Mouse (Mus musculus) intestine, postnatal 0 days (tissue): ENCODE measurements around the gene Adprh. TPM values are rescaled to one million over a fixed set of nuclear protein-coding genes. Genes with fewer than 3 reads are reported as not detected.

Experiments used
- ATAC-seq: fragments of 200-750 bp; cut with Nextera tagmentation; 2 replicates; pipeline ENCODE4 v1.8.0; 2017; ENCODE audit warnings: mild to moderate bottlenecking, moderate TSS enrichment, moderate library complexity
- H3K27ac ChIP-seq: fragments of 300-500 bp; sonication (generic); 2 replicates; pipeline ENCODE4 v1.5.1; 2014; ENCODE audit warnings: mild to moderate bottlenecking, low read depth, low read length, moderate library complexity
- H3K27me3 ChIP-seq: fragments of 300-500 bp; sonication (generic); replicated peaks from 2 replicates; pipeline ENCODE4 v1.6.1; 2014; ENCODE audit warnings: low read length, mixed read lengths; ENCODE audit not compliant: control insufficient read depth, insufficient read depth
- H3K36me3 ChIP-seq: fragments of 300-500 bp; sonication (generic); 2 replicates; pipeline ENCODE4 v1.6.1; 2014; ENCODE audit warnings: mild to moderate bottlenecking, moderate library complexity; ENCODE audit not compliant: control insufficient read depth, insufficient read depth
- H3K4me1 ChIP-seq: fragments of 300-500 bp; sonication (generic); replicated peaks from 2 replicates; pipeline ENCODE4 v1.6.1; 2014; ENCODE audit warnings: antibody characterized with exemption, low read length, mixed read lengths; ENCODE audit not compliant: control insufficient read depth, insufficient read depth
- H3K4me2 ChIP-seq: fragments of 300-500 bp; sonication (generic); replicated peaks from 2 replicates; pipeline ENCODE4 v1.6.1; 2014; ENCODE audit warnings: low read depth, mild to moderate bottlenecking, moderate library complexity
- H3K4me3 ChIP-seq: fragments of 300-500 bp; sonication (generic); 2 replicates; pipeline ENCODE4 v1.5.1; 2014; ENCODE audit warnings: low read depth, low read length
- H3K9ac ChIP-seq: fragments of 300-500 bp; sonication (generic); 2 replicates; pipeline ENCODE4 v1.6.1; 2014; ENCODE audit warnings: mild to moderate bottlenecking, low read depth, low read length
- H3K9me3 ChIP-seq: fragments of 300-500 bp; sonication (generic); 2 replicates; pipeline ENCODE4 v1.6.1; 2016; ENCODE audit warnings: mixed run types; ENCODE audit not compliant: control insufficient read depth
- CTCF ChIP-seq: sonication (generic); IDR thresholded peaks from 2 replicates; pipeline ENCODE4 v1.5.1; 2016; ENCODE audit warnings: low read depth, mild to moderate bottlenecking, control low read depth, antibody characterized with exemption, moderate library complexity
- WGBS: fragments of 180-500 bp; shearing (Covaris S2); extraction: QIAGEN DNeasy Blood & Tissue Kit; methylation state at CpG from one replicate; pipeline ENCODE4 v1.1.7; 2014; 5-methylcytosine and 5-hydroxymethylcytosine counted together
- polyA plus RNA-seq: library from polyadenylated mRNA; unstranded; fragments of >200 nt; fragmentation: Nextera tagmentation; extraction: Ambion mirVana; gene quantifications from 2 replicates; pipeline ENCODE4 v1.2.1, GENCODE M21; 2015

Gene Adprh
- polyA plus RNA-seq, 1 experiment from 2014 or later = 58.8 TPM

GRCm38 (mm10) chr16:38474677-38475286 is 22.3 kb upstream of the Adprh start:
- Histone ChIP-seq H3K9me3 (no peaks in the 10 kb centered on the region), H3K27ac (no peak overlapping the region), H3K27me3 (no peaks in the 10 kb centered on the region), H3K36me3 (no peaks in the 10 kb centered on the region), H3K4me3 (no peak overlapping the region), H3K4me1 (no peaks in the 10 kb centered on the region), H3K9ac (no peak overlapping the region), H3K4me2 (no peak overlapping the region)
- ATAC-seq = no peak
- TF ChIP-seq CTCF = no peak
- WGBS = 92% methylated on average over 9 of the region's 9 CpGs

- H3K4me2 ChIP-seq = no peak overlapping the region
- no peaks in the 10 kb centered on the region for H3K36me3 ChIP-seq
- no peaks in the 10 kb centered on the region for H3K9me3 ChIP-seq
- H3K9ac ChIP-seq = no peak overlapping the region
- H3K27ac ChIP-seq = no peak overlapping the region
- no peak for ATAC-seq
- WGBS = 86% methylated on average over 5 of the region's 5 CpGs
- no peak for TF ChIP-seq CTCF
- no peak overlapping the region for H3K4me3 ChIP-seq
- H3K27me3 ChIP-seq = no peaks in the 10 kb centered on the region
- no peaks in the 10 kb centered on the region for H3K4me1 ChIP-seq
Measured at GRCm38 (mm10) chr16:38473661-38474060, 21.2 kb upstream of the Adprh start.

GRCm38 (mm10) chr16:38472507-38472873 is 20.0 kb upstream of the Adprh start:
- no peak overlapping the region for H3K4me3 ChIP-seq
- no peak for ATAC-seq
- no peaks in the 10 kb centered on the region for H3K27me3 ChIP-seq
- 92% methylated on average over 5 of the region's 5 CpGs for WGBS
- no peak overlapping the region for H3K27ac ChIP-seq
- no peak for TF ChIP-seq CTCF
- H3K9me3 ChIP-seq = no peaks in the 10 kb centered on the region
- H3K4me1 ChIP-seq = no peaks in the 10 kb centered on the region
- H3K4me2 ChIP-seq = no peak overlapping the region
- H3K36me3 ChIP-seq = no peaks in the 10 kb centered on the region
- no peak overlapping the region for H3K9ac ChIP-seq

- Histone ChIP-seq H3K4me3 (no peak overlapping the region), H3K9me3 (no peaks in the 10 kb centered on the region), H3K4me2 (no peak overlapping the region), H3K36me3 (no peaks in the 10 kb centered on the region), H3K4me1 (no peaks in the 10 kb centered on the region), H3K27me3 (no peaks in the 10 kb centered on the region), H3K27ac (no peak overlapping the region), H3K9ac (no peak overlapping the region)
- no peak for TF ChIP-seq CTCF
- no peak for ATAC-seq
- 70% methylated on average over 11 of the region's 11 CpGs for WGBS
Measured at GRCm38 (mm10) chr16:38471697-38472506, 19.4 kb upstream of the Adprh start.

GRCm38 (mm10) chr16:38469437-38469836 is 16.9 kb upstream of the Adprh start:
- Histone ChIP-seq H3K4me3 (no peak overlapping the region), H3K36me3 (no peaks in the 10 kb centered on the region), H3K9me3 (no peaks in the 10 kb centered on the region), H3K27me3 (no peaks in the 10 kb centered on the region), H3K4me1 (no peaks in the 10 kb centered on the region), H3K9ac (no peak overlapping the region), H3K4me2 (no peak overlapping the region), H3K27ac (no peak overlapping the region)
- no peak for ATAC-seq
- 74% methylated on average over 8 of the region's 8 CpGs for WGBS
- TF ChIP-seq CTCF = no peak

- H3K27ac ChIP-seq = peak overlapping the region; percentile 62; the same call in 1 of the 2 replicates
- no peaks in the 10 kb centered on the region for H3K36me3 ChIP-seq
Measured at GRCm38 (mm10) chr16:38468706-38469018, 16.2 kb upstream of the Adprh start.

More at GRCm38 (mm10) chr16:38468706-38469018, 16.2 kb upstream of the Adprh start:
- Histone ChIP-seq H3K4me3 (no peak overlapping the region), H3K4me1 (no peaks in the 10 kb centered on the region), H3K4me2 (no peak overlapping the region), H3K27me3 (no peaks in the 10 kb centered on the region), H3K9ac (no peak overlapping the region), H3K9me3 (no peaks in the 10 kb centered on the region)
- 42% methylated on average over 3 of the region's 3 CpGs for WGBS
- ATAC-seq = peak; percentile 23; the same call in 1 of the 2 replicates
- TF ChIP-seq CTCF = peak; percentile 58
